Mouse (Mus musculus) gastrocnemius, postnatal 36 days (tissue): ENCODE data around the gene Slc25a4. TPM values are rescaled to one million over a fixed set of nuclear protein-coding genes. Genes with fewer than 3 reads are reported as not detected.

Source experiments
- DNase-seq, 2 experiments: peaks; one replicate each; pipeline ENCODE4 v3.0.0; 2022
- intact Hi-C: fragments of 180-260 bp; cut with DNase I; formaldehyde crosslinking; loops from one replicate; pipeline ENCODE4 v1.15.1; 2025
- microRNA-seq, 2 experiments: library from miRNA; unstranded; fragments of <30 nt; microRNA quantifications; one replicate each; pipeline ENCODE4 v1.2.0; 2021
- total RNA-seq, 2 experiments: library from RNA; stranded (reverse); gene quantifications; 2 replicates each; pipeline ENCODE4 v1.2.3; 2021

Slc25a4 gene
- total RNA-seq, 2 experiments from 2014 or later: 2,982 to 3,031 TPM

- intact Hi-C loops: no loop called here
- peak; percentile 40 to 65 for DNase-seq
These were observed 2.7 kb downstream of the Slc25a4 start for GRCm38 (mm10) chr8:46208354-46208753.

GRCm38 (mm10) chr8:46206107-46206506, 5.0 kb downstream of the Slc25a4 start:
- intact Hi-C loops: no loop called here
- DNase-seq: no peak

GRCm38 (mm10) chr8:46204974-46205640, 6.0 kb downstream of the Slc25a4 start:
- DNase-seq: no peak
- intact Hi-C loops: no loop called here

- DNase-seq: no peak
- intact Hi-C loops: no loop called here
These were observed 6.8 kb downstream of the Slc25a4 start for GRCm38 (mm10) chr8:46204301-46204700.

GRCm38 (mm10) chr8:46202350-46202749, 8.7 kb downstream of the Slc25a4 start:
- no peak for DNase-seq
- intact Hi-C loops: no loop called here

- no peak for DNase-seq
- intact Hi-C loops: no loop called here
These were observed 13.4 kb downstream of the Slc25a4 start for GRCm38 (mm10) chr8:46197673-46198072.

- intact Hi-C loops: no loop called here
- DNase-seq: no peak
These were observed 14.2 kb downstream of the Slc25a4 start for GRCm38 (mm10) chr8:46196877-46197276.

GRCm38 (mm10) chr8:46193100-46193499, 18.0 kb downstream of the Slc25a4 start:
- no peak for DNase-seq
- intact Hi-C loops: no loop called here

GRCm38 (mm10) chr8:46185361-46185760, 25.7 kb downstream of the Slc25a4 start:
- intact Hi-C loops: loop anchor here (2.0 kb wide), 1 partner anchor 53 kb away; no protein-coding TSS in a partner anchor

GRCm38 (mm10) chr8:46180136-46180535, 30.9 kb downstream of the Slc25a4 start:
- intact Hi-C loops: loop anchor here (5.0 kb wide), 1 partner anchor 127 kb away; no protein-coding TSS in a partner anchor
- DNase-seq: no peak

More at GRCm38 (mm10) chr8:46185361-46185760, 25.7 kb downstream of the Slc25a4 start:
- DNase-seq: peak in 1 of 2 experiments; percentile 35

- no peak for DNase-seq
- intact Hi-C loops: no loop called here
These were observed 37.4 kb downstream of the Slc25a4 start for GRCm38 (mm10) chr8:46173651-46174050.

GRCm38 (mm10) chr8:46163870-46164190, 47.3 kb downstream of the Slc25a4 start:
- intact Hi-C loops: no loop called here
- no peak for DNase-seq

- intact Hi-C loops: no loop called here
- DNase-seq: peak; percentile 93 to 95
These were observed 47.9 kb downstream of the Slc25a4 start for GRCm38 (mm10) chr8:46162953-46163869.

Small RNA genes within 50 kb of the gene (microRNA-seq; reads per million reads assigned to microRNA genes)
- 0 reads per million in 2 experiments for gene Gm23812

Other genes with a start within 250 kb of the Slc25a4 start
- under 1 TPM; 0.27 to 0.31 TPM for gene 1700029J07Rik, start 236.0 kb downstream of the Slc25a4 start, total RNA-seq
- gene Ufsp2, start 235.8 kb downstream of the Slc25a4 start, total RNA-seq: 10 to 100 TPM; 34.8 to 39.5 TPM
- gene Lrp2bp, start 212.0 kb downstream of the Slc25a4 start, total RNA-seq: 1 to 10 TPM in 1 of 2 experiments, under 1 TPM in 1; 0.94 to 2.9 TPM
- 1 to 10 TPM; 1.9 to 2.0 TPM for gene Ankrd37, start 205.6 kb downstream of the Slc25a4 start, total RNA-seq
- gene Cfap97, start 59.5 kb downstream of the Slc25a4 start, total RNA-seq: 10 to 100 TPM in 1 of 2 experiments, 1 to 10 TPM in 1; 9.4 to 11.5 TPM
- gene Snx25, start 59.1 kb downstream of the Slc25a4 start, total RNA-seq: 1 to 10 TPM; 4.1 to 7.8 TPM
- gene Helt, start 83.4 kb upstream of the Slc25a4 start, total RNA-seq: 1 to 10 TPM in 1 of 2 experiments, under 1 TPM in 1; 0.77 to 1.1 TPM